Mouse (Mus musculus) fibroblast of lung, adult 2 months (primary cell): ENCODE results near the gene Ckmt2.

Experiments used
- DNase-seq: peaks from one replicate; pipeline ENCODE4 v3.0.0-alpha.2; 2011; ENCODE audit warnings: low read depth

Gene Ckmt2

GRCm38 (mm10) chr13:91876741-91877349 is at the start of gene Ckmt2:
Ckmt2 (minus strand) TSS chr13:91876885.
- DNase-seq, result no peak

- DNase-seq, result no peak
Measured at GRCm38 (mm10) chr13:91921010-91921409, 44.3 kb upstream of the Ckmt2 start.

- no peak for DNase-seq
Measured at GRCm38 (mm10) chr13:91918764-91919163, 42.1 kb upstream of the Ckmt2 start.

GRCm38 (mm10) chr13:91917835-91918234 is 41.1 kb upstream of the Ckmt2 start:
- no peak for DNase-seq

- DNase-seq, result no peak
Measured at GRCm38 (mm10) chr13:91916308-91916707, 39.6 kb upstream of the Ckmt2 start.

GRCm38 (mm10) chr13:91915582-91916239 is 39.0 kb upstream of the Ckmt2 start:
- DNase-seq, result no peak

- DNase-seq, result no peak
Measured at GRCm38 (mm10) chr13:91915192-91915581, 38.5 kb upstream of the Ckmt2 start.

GRCm38 (mm10) chr13:91911652-91912051 is 35.0 kb upstream of the Ckmt2 start:
- DNase-seq, result no peak

GRCm38 (mm10) chr13:91911211-91911610 is 34.5 kb upstream of the Ckmt2 start:
- DNase-seq, result no peak

GRCm38 (mm10) chr13:91908202-91908980 is 31.7 kb upstream of the Ckmt2 start:
- peak; percentile 67 for DNase-seq

GRCm38 (mm10) chr13:91906338-91906737 is 29.7 kb upstream of the Ckmt2 start:
- no peak for DNase-seq

- DNase-seq, result no peak
Measured at GRCm38 (mm10) chr13:91896476-91896875, 19.8 kb upstream of the Ckmt2 start.

- no peak for DNase-seq
Measured at GRCm38 (mm10) chr13:91893132-91893531, 16.4 kb upstream of the Ckmt2 start.

- no peak for DNase-seq
Measured at GRCm38 (mm10) chr13:91890031-91890619, 13.4 kb upstream of the Ckmt2 start.

- DNase-seq, result no peak
Measured at GRCm38 (mm10) chr13:91884714-91885386, 8.2 kb upstream of the Ckmt2 start.

GRCm38 (mm10) chr13:91881837-91882480 is 5.3 kb upstream of the Ckmt2 start:
- DNase-seq, result no peak

GRCm38 (mm10) chr13:91880256-91880655 is 3.6 kb upstream of the Ckmt2 start:
- no peak for DNase-seq

GRCm38 (mm10) chr13:91877996-91878395 is 1.3 kb upstream of the Ckmt2 start:
- DNase-seq, result no peak

GRCm38 (mm10) chr13:91877350-91877749 is 665 bp upstream of the Ckmt2 start:
- no peak for DNase-seq

GRCm38 (mm10) chr13:91875581-91875980 is 1.1 kb downstream of the Ckmt2 start:
- DNase-seq, result no peak

GRCm38 (mm10) chr13:91874565-91874964 is 2.1 kb downstream of the Ckmt2 start:
- no peak for DNase-seq
